Mouse (Mus musculus) intestine, postnatal 0 days (tissue): ENCODE results near the gene Tmem270. TPM values are rescaled to one million over a fixed set of nuclear protein-coding genes. Genes with fewer than 3 reads are reported as not detected.

ENCODE experiments used
- ATAC-seq: fragments of 200-750 bp; cut with Nextera tagmentation; 2 replicates; pipeline ENCODE4 v1.8.0; 2017; ENCODE audit warnings: mild to moderate bottlenecking, moderate TSS enrichment, moderate library complexity
- H3K27ac ChIP-seq: fragments of 300-500 bp; sonication (generic); 2 replicates; pipeline ENCODE4 v1.5.1; 2014; ENCODE audit warnings: mild to moderate bottlenecking, low read depth, low read length, moderate library complexity
- H3K27me3 ChIP-seq: fragments of 300-500 bp; sonication (generic); replicated peaks from 2 replicates; pipeline ENCODE4 v1.6.1; 2014; ENCODE audit warnings: low read length, mixed read lengths; ENCODE audit not compliant: control insufficient read depth, insufficient read depth
- H3K36me3 ChIP-seq: fragments of 300-500 bp; sonication (generic); 2 replicates; pipeline ENCODE4 v1.6.1; 2014; ENCODE audit warnings: mild to moderate bottlenecking, moderate library complexity; ENCODE audit not compliant: control insufficient read depth, insufficient read depth
- H3K4me1 ChIP-seq: fragments of 300-500 bp; sonication (generic); replicated peaks from 2 replicates; pipeline ENCODE4 v1.6.1; 2014; ENCODE audit warnings: antibody characterized with exemption, low read length, mixed read lengths; ENCODE audit not compliant: control insufficient read depth, insufficient read depth
- H3K4me2 ChIP-seq: fragments of 300-500 bp; sonication (generic); replicated peaks from 2 replicates; pipeline ENCODE4 v1.6.1; 2014; ENCODE audit warnings: low read depth, mild to moderate bottlenecking, moderate library complexity
- H3K4me3 ChIP-seq: fragments of 300-500 bp; sonication (generic); 2 replicates; pipeline ENCODE4 v1.5.1; 2014; ENCODE audit warnings: low read depth, low read length
- H3K9ac ChIP-seq: fragments of 300-500 bp; sonication (generic); 2 replicates; pipeline ENCODE4 v1.6.1; 2014; ENCODE audit warnings: mild to moderate bottlenecking, low read depth, low read length
- H3K9me3 ChIP-seq: fragments of 300-500 bp; sonication (generic); 2 replicates; pipeline ENCODE4 v1.6.1; 2016; ENCODE audit warnings: mixed run types; ENCODE audit not compliant: control insufficient read depth
- CTCF ChIP-seq: sonication (generic); IDR thresholded peaks from 2 replicates; pipeline ENCODE4 v1.5.1; 2016; ENCODE audit warnings: low read depth, mild to moderate bottlenecking, control low read depth, antibody characterized with exemption, moderate library complexity
- WGBS: fragments of 180-500 bp; shearing (Covaris S2); extraction: QIAGEN DNeasy Blood & Tissue Kit; methylation state at CpG from one replicate; pipeline ENCODE4 v1.1.7; 2014; 5-methylcytosine and 5-hydroxymethylcytosine counted together
- polyA plus RNA-seq: library from polyadenylated mRNA; unstranded; fragments of >200 nt; fragmentation: Nextera tagmentation; extraction: Ambion mirVana; gene quantifications from 2 replicates; pipeline ENCODE4 v1.2.1, GENCODE M21; 2015

Tmem270 gene
- polyA plus RNA-seq, 1 experiment from 2014 or later, result not detected

GRCm38 (mm10) chr5:134920106-134920687, 13.7 kb upstream of the Tmem270 start:
- WGBS, result 72% methylated on average over 6 of the region's 6 CpGs
- TF ChIP-seq CTCF, result no peak
- no peak overlapping the region for H3K4me2 ChIP-seq
- H3K9me3 ChIP-seq, result no peaks in the 10 kb centered on the region
- no peak overlapping the region for H3K9ac ChIP-seq
- H3K36me3 ChIP-seq, result no peaks in the 10 kb centered on the region
- no peaks in the 10 kb centered on the region for H3K4me1 ChIP-seq
- ATAC-seq, result no peak
- no peaks in the 10 kb centered on the region for H3K27me3 ChIP-seq
- H3K27ac ChIP-seq, result no peak overlapping the region
- H3K4me3 ChIP-seq, result no peak overlapping the region

GRCm38 (mm10) chr5:134919097-134919496, 12.6 kb upstream of the Tmem270 start:
- no peaks in the 10 kb centered on the region for H3K27me3 ChIP-seq
- H3K4me2 ChIP-seq, result no peak overlapping the region
- H3K9me3 ChIP-seq, result no peaks in the 10 kb centered on the region
- TF ChIP-seq CTCF, result no peak
- no peak overlapping the region for H3K27ac ChIP-seq
- no peak overlapping the region for H3K9ac ChIP-seq
- WGBS, result 85% methylated on average over 3 of the region's 3 CpGs
- no peaks in the 10 kb centered on the region for H3K4me1 ChIP-seq
- H3K4me3 ChIP-seq, result no peak overlapping the region
- H3K36me3 ChIP-seq, result no peaks in the 10 kb centered on the region
- no peak for ATAC-seq

GRCm38 (mm10) chr5:134918071-134918832, 11.7 kb upstream of the Tmem270 start:
- Histone ChIP-seq H3K27me3 (no peaks in the 10 kb centered on the region), H3K9ac (no peak overlapping the region), H3K4me1 (no peaks in the 10 kb centered on the region), H3K36me3 (no peaks in the 10 kb centered on the region), H3K27ac (no peak overlapping the region), H3K4me3 (no peak overlapping the region), H3K9me3 (no peaks in the 10 kb centered on the region), H3K4me2 (no peak overlapping the region)
- TF ChIP-seq CTCF, result peak; percentile 86
- peak; percentile 39; the same call in 1 of the 2 replicates for ATAC-seq
- 48% methylated on average over 16 of the region's 16 CpGs for WGBS

GRCm38 (mm10) chr5:134915311-134915710, 8.8 kb upstream of the Tmem270 start, which contains the start of gene Cldn13:
TSS of gene Cldn13 (minus strand) at chr5:134915526.
- WGBS, result 79% methylated on average over 8 of the region's 8 CpGs
- Histone ChIP-seq H3K4me1 (no peaks in the 10 kb centered on the region), H3K36me3 (no peaks in the 10 kb centered on the region), H3K9me3 (no peaks in the 10 kb centered on the region), H3K27me3 (0 out of 2 replicates have a peak, but pooled peaks cover 3% of the 10 kb centered on the region), H3K4me2 (no peak within 1 kb of the TSS), H3K9ac (no peak within 1 kb of the TSS), H3K4me3 (no peak within 1 kb of the TSS), H3K27ac (no peak within 1 kb of the TSS)
- no peak for ATAC-seq
- no peak for TF ChIP-seq CTCF

DNA sequence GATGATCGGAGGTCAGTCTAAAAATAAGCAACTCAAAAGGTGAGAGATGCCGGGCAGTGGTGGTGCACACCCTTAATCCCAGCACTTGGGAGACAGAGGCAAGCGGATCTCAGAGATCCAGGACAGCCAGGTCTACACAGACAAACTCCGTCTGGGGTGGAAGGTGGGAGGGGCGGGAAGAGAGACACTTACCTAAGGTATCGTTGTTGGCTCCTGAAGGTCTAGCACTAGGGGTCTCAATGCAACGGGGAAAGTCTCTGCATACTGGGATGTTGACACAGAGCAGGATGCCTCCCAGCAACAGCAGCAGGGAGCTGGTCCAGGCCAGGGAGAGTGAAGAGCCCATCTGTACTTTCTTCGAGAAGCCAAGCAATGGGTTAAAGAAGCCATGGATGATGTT, 8.0 kb upstream of the Tmem270 start:
- Histone ChIP-seq H3K9me3 (no peaks in the 10 kb centered on the region), H3K9ac (no peak overlapping the region), H3K4me1 (no peaks in the 10 kb centered on the region), H3K27ac (no peak overlapping the region), H3K4me2 (no peak overlapping the region), H3K36me3 (no peaks in the 10 kb centered on the region), H3K27me3 (0 out of 2 replicates have a peak, but pooled peaks cover 3% of the 10 kb centered on the region), H3K4me3 (no peak overlapping the region)
- 76% methylated on average over 8 of the region's 8 CpGs for WGBS
- no peak for TF ChIP-seq CTCF
- no peak for ATAC-seq

DNA sequence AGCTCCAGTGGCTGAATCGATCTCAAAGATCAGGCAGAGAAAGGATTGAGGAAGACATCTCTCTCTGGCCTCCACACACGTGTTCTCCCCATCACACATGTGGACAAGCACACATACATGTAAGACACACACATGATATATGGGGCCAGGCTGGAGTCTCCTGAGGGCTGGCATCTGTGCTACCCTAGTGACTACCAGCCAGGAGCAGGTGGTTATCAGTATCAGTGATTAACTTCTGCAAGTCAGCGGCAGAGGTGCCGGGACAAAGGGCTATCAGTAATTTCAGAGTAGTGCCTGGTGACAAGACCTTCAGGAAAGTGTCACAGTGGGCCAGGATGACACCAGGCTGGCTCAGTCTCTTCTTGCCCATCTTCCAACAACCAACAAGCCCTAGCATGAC, 7.2 kb upstream of the Tmem270 start:
- H3K9ac ChIP-seq, result no peak overlapping the region
- H3K36me3 ChIP-seq, result no peaks in the 10 kb centered on the region
- H3K27me3 ChIP-seq, result 0 out of 2 replicates have a peak, but pooled peaks cover 3% of the 10 kb centered on the region
- H3K9me3 ChIP-seq, result no peaks in the 10 kb centered on the region
- H3K27ac ChIP-seq, result no peak overlapping the region
- no peaks in the 10 kb centered on the region for H3K4me1 ChIP-seq
- WGBS, result 62% methylated on average over 4 of the region's 4 CpGs
- H3K4me2 ChIP-seq, result no peak overlapping the region
- no peak for TF ChIP-seq CTCF
- no peak for ATAC-seq
- no peak overlapping the region for H3K4me3 ChIP-seq
